Mouse (Mus musculus): ENCODE measurements around the gene Abcb5.

Abcb5 gene

GRCm38 (mm10) chr12:118847861-118848495 lies 118.2 kb downstream of the Abcb5 start:
- DNase-seq, result no peak

- DNase-seq, result no peak
These were observed 118.8 kb downstream of the Abcb5 start for GRCm38 (mm10) chr12:118847381-118847780.

GRCm38 (mm10) chr12:118846649-118847321 lies 119.4 kb downstream of the Abcb5 start:
- DNase-seq, result no peak

- no peak for DNase-seq
These were observed 120.0 kb downstream of the Abcb5 start, which contains the start of gene Sp8 for GRCm38 (mm10) chr12:118846221-118846620. Gene Sp8, plus strand, starts transcription at chr12:118846329.

- no peak for DNase-seq
These were observed 120.9 kb downstream of the Abcb5 start for GRCm38 (mm10) chr12:118845351-118845750.

GRCm38 (mm10) chr12:118844841-118845240 lies 121.4 kb downstream of the Abcb5 start:
- no peak for DNase-seq

GRCm38 (mm10) chr12:118844111-118844510 lies 122.1 kb downstream of the Abcb5 start:
- DNase-seq, result no peak

- DNase-seq, result no peak
These were observed 123.4 kb downstream of the Abcb5 start for GRCm38 (mm10) chr12:118842671-118843411.

- DNase-seq, result no peak
These were observed 124.2 kb downstream of the Abcb5 start for GRCm38 (mm10) chr12:118841971-118842550.

GRCm38 (mm10) chr12:118841381-118841922 lies 124.8 kb downstream of the Abcb5 start:
- no peak for DNase-seq

- DNase-seq, result no peak
These were observed 125.4 kb downstream of the Abcb5 start for GRCm38 (mm10) chr12:118840861-118841260.

GRCm38 (mm10) chr12:118840301-118840700 lies 125.9 kb downstream of the Abcb5 start:
- no peak for DNase-seq

GRCm38 (mm10) chr12:118839398-118839797 lies 126.8 kb downstream of the Abcb5 start:
- DNase-seq, result no peak

- no peak for DNase-seq
These were observed 128.0 kb downstream of the Abcb5 start for GRCm38 (mm10) chr12:118838260-118838659.

- no peak for DNase-seq
These were observed 128.9 kb downstream of the Abcb5 start for GRCm38 (mm10) chr12:118837361-118837760.

GRCm38 (mm10) chr12:118836411-118837341 lies 129.5 kb downstream of the Abcb5 start:
- peak; percentile 29 to 51 for DNase-seq

GRCm38 (mm10) chr12:118829881-118830280 lies 136.3 kb downstream of the Abcb5 start:
- DNase-seq, result no peak

Measured in kidney, postnatal 36 days (tissue).